Mouse (Mus musculus): ENCODE measurements around the gene Gm21244.
"Not testable (repeated sequence)": the region's sequence is repeated elsewhere in the genome, so short reads cannot be mapped to it uniquely, and the experiment has no call there.

The Gm21244 gene

DNA sequence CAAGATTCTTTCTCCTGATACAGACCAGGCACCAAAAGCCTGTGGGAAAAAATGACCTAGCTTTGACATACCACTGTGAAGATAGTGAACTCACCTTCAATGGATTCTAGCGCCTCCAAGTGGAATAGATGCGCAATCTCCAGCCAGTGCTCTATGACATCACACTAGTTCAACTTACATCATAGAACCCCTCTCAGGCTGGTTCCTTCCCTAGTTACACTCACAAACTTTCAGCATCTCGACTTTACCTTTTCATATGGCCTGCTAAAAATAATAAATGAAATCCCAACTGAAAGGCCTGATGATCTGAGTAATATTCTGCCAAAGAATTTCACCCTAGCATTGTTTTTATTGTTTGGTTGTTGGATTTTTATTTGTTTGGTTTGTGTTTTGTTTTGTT is at the start of gene Gm21244:
Gm21244 (minus strand) TSS at position 101 of the 400 bp plus-strand sequence.
- DNase-seq: not testable (repeated sequence)
